Mouse (Mus musculus) embryonic fibroblast, embryonic 13.5 days (primary cell): ENCODE results near the gene Gm18596.

ENCODE experiments used
- CTCF ChIP-seq: IDR thresholded peaks from 2 replicates; pipeline ENCODE4 v1.5.1; 2011; ENCODE audit warnings: mild to moderate bottlenecking, control low read depth, low read length, moderate library complexity, borderline replicate concordance; ENCODE audit not compliant: insufficient read depth
- POLR2A ChIP-seq: IDR thresholded peaks from 2 replicates; pipeline ENCODE4 v1.6.1; 2011; ENCODE audit warnings: low read depth, mild to moderate bottlenecking, control low read depth, low read length, moderate library complexity

- no peak for TF ChIP-seq CTCF
- TF ChIP-seq POLR2A = no peak
Observed at GRCm38 (mm10) chr10:77713734-77714133, 28.7 kb downstream of the Gm18596 start.
